Mouse (Mus musculus) stomach, embryonic 14.5 days (tissue): ENCODE results near the gene C130050O18Rik. TPM values are rescaled to one million over a fixed set of nuclear protein-coding genes. Genes with fewer than 3 reads are reported as not detected.

Experiments
- ATAC-seq: fragments of 200-750 bp; cut with Nextera tagmentation; 2 replicates; pipeline ENCODE4 v1.8.0; 2017; ENCODE audit warnings: low read depth, moderate TSS enrichment; ENCODE audit not compliant: insufficient number of reproducible peaks, insufficient read depth, low FRiP score
- H3K27ac ChIP-seq: fragments of 300-500 bp; sonication (generic); 2 replicates; pipeline ENCODE4 v1.5.1; 2014; ENCODE audit warnings: mild to moderate bottlenecking, low read length, moderate library complexity, mixed read lengths
- H3K27me3 ChIP-seq: fragments of 300-500 bp; sonication (generic); 2 replicates; pipeline ENCODE4 v1.6.1; 2014; ENCODE audit warnings: low read length, control low read depth, mixed read lengths; ENCODE audit not compliant: control insufficient read depth, insufficient read depth
- H3K36me3 ChIP-seq: fragments of 300-500 bp; sonication (generic); 2 replicates; pipeline ENCODE4 v1.6.1; 2014; ENCODE audit warnings: mild to moderate bottlenecking, control low read depth, low read length, moderate library complexity, mixed read lengths; ENCODE audit not compliant: control insufficient read depth, insufficient read depth
- H3K4me1 ChIP-seq: fragments of 300-500 bp; sonication (generic); 2 replicates; pipeline ENCODE4 v1.6.1; 2014; ENCODE audit warnings: low read length, control low read depth, mixed read lengths; ENCODE audit not compliant: control insufficient read depth, insufficient read depth
- H3K4me2 ChIP-seq: fragments of 300-500 bp; sonication (generic); replicated peaks from 2 replicates; pipeline ENCODE4 v1.6.1; 2014; ENCODE audit warnings: low read depth, low read length, control low read depth
- H3K4me3 ChIP-seq: fragments of 300-500 bp; sonication (generic); 2 replicates; pipeline ENCODE4 v1.5.1; 2014; ENCODE audit warnings: low read depth, low read length, control low read depth
- H3K9ac ChIP-seq: fragments of 300-500 bp; sonication (generic); replicated peaks from 2 replicates; pipeline ENCODE4 v1.6.1; 2014; ENCODE audit warnings: low read depth, mild to moderate bottlenecking, control low read depth, low read length, moderate library complexity, mixed read lengths
- H3K9me3 ChIP-seq: fragments of 300-500 bp; sonication (generic); 2 replicates; pipeline ENCODE4 v1.6.1; 2016; ENCODE audit warnings: low read depth, low read length, control low read depth; ENCODE audit not compliant: control insufficient read depth
- WGBS: fragments of 180-500 bp; shearing (Covaris S2); extraction: QIAGEN DNeasy Blood & Tissue Kit; methylation state at CpG from one replicate; pipeline ENCODE4 v1.1.7; 2014; 5-methylcytosine and 5-hydroxymethylcytosine counted together
- polyA plus RNA-seq: library from polyadenylated mRNA; unstranded; fragments of >200 nt; fragmentation: Nextera tagmentation; extraction: Ambion mirVana; gene quantifications from 2 replicates; pipeline ENCODE4 v1.2.1, GENCODE M21; 2014

The C130050O18Rik gene
- polyA plus RNA-seq: 0.48 and 1.3 TPM in 2 replicates

- no peaks in the 10 kb centered on the region for H3K36me3 ChIP-seq
- no peak within 1 kb of the TSS for H3K4me3 ChIP-seq
- H3K4me1 ChIP-seq: 0 out of 2 replicates have a peak, but pooled peaks cover 2% of the 10 kb centered on the region
- no peaks in the 10 kb centered on the region for H3K27me3 ChIP-seq
- WGBS: 74% methylated on average over 6 of the region's 6 CpGs
- no peak within 1 kb of the TSS for H3K4me2 ChIP-seq
- no peak; the same call in 1 of the 2 replicates for ATAC-seq
- no peak within 1 kb of the TSS for H3K27ac ChIP-seq
- H3K9ac ChIP-seq: no peak within 1 kb of the TSS
- no peaks in the 10 kb centered on the region for H3K9me3 ChIP-seq
These were observed at the start of gene C130050O18Rik for GRCm38 (mm10) chr5:139404801-139405401. TSS of gene C130050O18Rik (plus strand) at chr5:139405280.

GRCm38 (mm10) chr5:139358653-139359052 lies 46.4 kb upstream of the C130050O18Rik start:
- H3K9me3 ChIP-seq: no peaks in the 10 kb centered on the region
- H3K27me3 ChIP-seq: no peaks in the 10 kb centered on the region
- H3K36me3 ChIP-seq: no peaks in the 10 kb centered on the region
- H3K9ac ChIP-seq: no peak overlapping the region
- 89% methylated on average over 2 of the region's 2 CpGs for WGBS
- ATAC-seq: no peak
- H3K4me3 ChIP-seq: no peak overlapping the region
- H3K27ac ChIP-seq: no peak overlapping the region
- H3K4me2 ChIP-seq: no peak overlapping the region
- no peaks in the 10 kb centered on the region for H3K4me1 ChIP-seq

- no peaks in the 10 kb centered on the region for H3K27me3 ChIP-seq
- no peak overlapping the region for H3K4me2 ChIP-seq
- H3K9ac ChIP-seq: no peak overlapping the region
- no peaks in the 10 kb centered on the region for H3K9me3 ChIP-seq
- H3K4me1 ChIP-seq: no peaks in the 10 kb centered on the region
- no peak overlapping the region for H3K4me3 ChIP-seq
- no peak for ATAC-seq
- no peaks in the 10 kb centered on the region for H3K36me3 ChIP-seq
- no peak overlapping the region for H3K27ac ChIP-seq
- WGBS: 88% methylated on average over 5 of the region's 5 CpGs
These were observed 45.8 kb upstream of the C130050O18Rik start for GRCm38 (mm10) chr5:139359244-139359643.

GRCm38 (mm10) chr5:139363858-139364257 lies 41.2 kb upstream of the C130050O18Rik start:
- Histone ChIP-seq H3K4me2 (no peak overlapping the region), H3K4me3 (no peak overlapping the region), H3K9ac (no peak overlapping the region), H3K4me1 (peaks cover 11% of the 10 kb centered on the region; the same call in 1 of the 2 replicates), H3K27ac (no peak overlapping the region), H3K27me3 (no peaks in the 10 kb centered on the region), H3K36me3 (no peaks in the 10 kb centered on the region), H3K9me3 (no peaks in the 10 kb centered on the region)
- WGBS: 63% methylated on average over 7 of the region's 7 CpGs
- ATAC-seq: no peak

- H3K4me3 ChIP-seq: no peak overlapping the region
- H3K4me2 ChIP-seq: no peak overlapping the region
- H3K36me3 ChIP-seq: no peaks in the 10 kb centered on the region
- no peak overlapping the region for H3K27ac ChIP-seq
- no peak overlapping the region for H3K9ac ChIP-seq
- H3K9me3 ChIP-seq: no peaks in the 10 kb centered on the region
- WGBS: 31% methylated on average over 12 of the region's 12 CpGs
- no peaks in the 10 kb centered on the region for H3K27me3 ChIP-seq
- ATAC-seq: peak; percentile 59; the same call in 1 of the 2 replicates
- peaks cover 11% of the 10 kb centered on the region; the same call in 1 of the 2 replicates for H3K4me1 ChIP-seq
These were observed 40.7 kb upstream of the C130050O18Rik start for GRCm38 (mm10) chr5:139364260-139364910.

GRCm38 (mm10) chr5:139364911-139365571 lies 40.0 kb upstream of the C130050O18Rik start:
- no peak overlapping the region for H3K4me3 ChIP-seq
- H3K4me1 ChIP-seq: peaks cover 11% of the 10 kb centered on the region; the same call in 1 of the 2 replicates
- H3K9ac ChIP-seq: no peak overlapping the region
- no peak for ATAC-seq
- no peak overlapping the region for H3K27ac ChIP-seq
- 30% methylated on average over 5 of the region's 5 CpGs for WGBS
- H3K4me2 ChIP-seq: no peak overlapping the region
- H3K27me3 ChIP-seq: no peaks in the 10 kb centered on the region
- no peaks in the 10 kb centered on the region for H3K36me3 ChIP-seq
- H3K9me3 ChIP-seq: no peaks in the 10 kb centered on the region

GRCm38 (mm10) chr5:139365827-139366226 lies 39.3 kb upstream of the C130050O18Rik start:
- ATAC-seq: no peak
- 65% methylated on average over 1 of the region's 1 CpGs for WGBS

GRCm38 (mm10) chr5:139366484-139366883 lies 38.6 kb upstream of the C130050O18Rik start:
- no peak overlapping the region for H3K27ac ChIP-seq
- peaks cover 15% of the 10 kb centered on the region; the same call in 1 of the 2 replicates for H3K4me1 ChIP-seq
- WGBS: 78% methylated on average over 11 of the region's 11 CpGs
- H3K9me3 ChIP-seq: no peaks in the 10 kb centered on the region
- no peak overlapping the region for H3K9ac ChIP-seq
- H3K27me3 ChIP-seq: no peaks in the 10 kb centered on the region
- H3K4me2 ChIP-seq: no peak overlapping the region
- H3K4me3 ChIP-seq: no peak overlapping the region
- no peaks in the 10 kb centered on the region for H3K36me3 ChIP-seq
- no peak for ATAC-seq

More at GRCm38 (mm10) chr5:139365827-139366226, 39.3 kb upstream of the C130050O18Rik start:
- no peaks in the 10 kb centered on the region for H3K27me3 ChIP-seq
- no peaks in the 10 kb centered on the region for H3K36me3 ChIP-seq
- H3K9ac ChIP-seq: no peak overlapping the region
- H3K4me2 ChIP-seq: no peak overlapping the region
- no peak overlapping the region for H3K27ac ChIP-seq
- no peak overlapping the region for H3K4me3 ChIP-seq
- peaks cover 11% of the 10 kb centered on the region; the same call in 1 of the 2 replicates for H3K4me1 ChIP-seq
- H3K9me3 ChIP-seq: no peaks in the 10 kb centered on the region
